Mouse (Mus musculus) liver, embryonic 16.5 days (tissue): Measurements from ENCODE around the gene Smim27. TPM values are rescaled to one million over a fixed set of nuclear protein-coding genes. Genes with fewer than 3 reads are reported as not detected.
A peak's percentile ranks its signal among the peaks of the same experiment; 100 is the strongest.

ENCODE experiments used
- ATAC-seq: fragments of 200-750 bp; cut with Nextera tagmentation; 2 replicates; pipeline ENCODE4 v1.8.0; 2017; ENCODE audit warnings: low read depth, mild to moderate bottlenecking, moderate number of reproducible peaks, moderate library complexity
- H3K27ac ChIP-seq: fragments of 300-500 bp; sonication (generic); 2 replicates; pipeline ENCODE4 v1.5.1; 2014; ENCODE audit warnings: mild to moderate bottlenecking, low read length
- H3K27me3 ChIP-seq: fragments of 300-500 bp; sonication (generic); 2 replicates; pipeline ENCODE4 v1.6.1; 2014; ENCODE audit warnings: low read depth, low read length, mixed read lengths; ENCODE audit not compliant: control insufficient read depth, insufficient read depth
- H3K36me3 ChIP-seq: fragments of 300-500 bp; sonication (generic); 2 replicates; pipeline ENCODE4 v1.6.1; 2014; ENCODE audit warnings: mild to moderate bottlenecking; ENCODE audit not compliant: control insufficient read depth, insufficient read depth
- H3K4me1 ChIP-seq: fragments of 300-500 bp; sonication (generic); 2 replicates; pipeline ENCODE4 v1.6.1; 2014; ENCODE audit warnings: low read depth, low read length, mixed read lengths; ENCODE audit not compliant: control insufficient read depth
- H3K4me2 ChIP-seq: fragments of 300-500 bp; sonication (generic); 2 replicates; pipeline ENCODE4 v1.6.1; 2014; ENCODE audit warnings: low read depth, low read length, mixed read lengths
- H3K4me3 ChIP-seq: fragments of 300-500 bp; sonication (generic); 2 replicates; pipeline ENCODE4 v1.5.1; 2014; ENCODE audit warnings: low read depth, mild to moderate bottlenecking, low read length
- H3K9ac ChIP-seq: fragments of 300-500 bp; sonication (generic); 2 replicates; pipeline ENCODE4 v1.6.1; 2014; ENCODE audit warnings: low read depth, low read length
- H3K9me3 ChIP-seq: fragments of 300-500 bp; sonication (generic); replicated peaks from 2 replicates; pipeline ENCODE4 v1.6.1; 2016; ENCODE audit warnings: low read length; ENCODE audit not compliant: control insufficient read depth
- WGBS: fragments of 180-500 bp; shearing (Covaris S2); extraction: QIAGEN DNeasy Blood & Tissue Kit; methylation state at CpG from one replicate; pipeline ENCODE4 v1.1.7; 2014; ENCODE audit not compliant: insufficient replicate concordance; 5-methylcytosine and 5-hydroxymethylcytosine counted together
- polyA plus RNA-seq: library from polyadenylated mRNA; unstranded; fragments of >200 nt; fragmentation: Nextera tagmentation; extraction: Ambion mirVana; gene quantifications from 2 replicates; pipeline ENCODE4 v1.2.1, GENCODE M21; 2015

Gene Smim27
- polyA plus RNA-seq, 1 experiment from 2014 or later, result 13.7 TPM

GRCm38 (mm10) chr4:40233062-40233664 is 36.2 kb upstream of the Smim27 start:
- Histone ChIP-seq H3K9me3 (no peaks in the 10 kb centered on the region), H3K4me1 (no peaks in the 10 kb centered on the region), H3K4me2 (no peak overlapping the region), H3K9ac (no peak overlapping the region), H3K27me3 (no peaks in the 10 kb centered on the region), H3K36me3 (no peaks in the 10 kb centered on the region; the same call in 1 of the 2 replicates), H3K27ac (no peak overlapping the region), H3K4me3 (no peak overlapping the region)
- ATAC-seq, result no peak
- 64% methylated on average over 7 of the region's 7 CpGs for WGBS

GRCm38 (mm10) chr4:40234256-40234655 is 35.1 kb upstream of the Smim27 start:
- no peaks in the 10 kb centered on the region for H3K9me3 ChIP-seq
- peaks cover 6% of the 10 kb centered on the region; the same call in 1 of the 2 replicates for H3K4me1 ChIP-seq
- ATAC-seq, result no peak
- H3K27ac ChIP-seq, result no peak overlapping the region
- no peak overlapping the region for H3K4me2 ChIP-seq
- H3K4me3 ChIP-seq, result no peak overlapping the region
- H3K36me3 ChIP-seq, result no peaks in the 10 kb centered on the region; the same call in 1 of the 2 replicates
- 70% methylated on average over 6 of the region's 6 CpGs for WGBS
- H3K9ac ChIP-seq, result no peak overlapping the region
- no peaks in the 10 kb centered on the region for H3K27me3 ChIP-seq

GRCm38 (mm10) chr4:40236829-40237228 is 32.5 kb upstream of the Smim27 start:
- H3K9ac ChIP-seq, result no peak overlapping the region
- 67% methylated on average over 4 of the region's 4 CpGs for WGBS
- no peaks in the 10 kb centered on the region; the same call in 1 of the 2 replicates for H3K36me3 ChIP-seq
- H3K27ac ChIP-seq, result no peak overlapping the region
- ATAC-seq, result no peak
- no peaks in the 10 kb centered on the region for H3K9me3 ChIP-seq
- H3K4me2 ChIP-seq, result no peak overlapping the region
- H3K4me3 ChIP-seq, result no peak overlapping the region
- H3K27me3 ChIP-seq, result no peaks in the 10 kb centered on the region
- peaks cover 6% of the 10 kb centered on the region; the same call in 1 of the 2 replicates for H3K4me1 ChIP-seq

GRCm38 (mm10) chr4:40238483-40239408 is 30.6 kb upstream of the Smim27 start:
- peak; percentile 63 for ATAC-seq
- Histone ChIP-seq H3K27ac (peak overlapping the region; percentile 46; the same call in 1 of the 2 replicates), H3K9ac (peak overlapping the region; percentile 48), H3K9me3 (no peaks in the 10 kb centered on the region), H3K4me1 (peaks cover 6% of the 10 kb centered on the region; the same call in 1 of the 2 replicates), H3K4me3 (peak overlapping the region; percentile 68), H3K27me3 (no peaks in the 10 kb centered on the region), H3K36me3 (no peaks in the 10 kb centered on the region; the same call in 1 of the 2 replicates), H3K4me2 (peak overlapping the region; percentile 72)
- 1% methylated on average over 17 of the region's 17 CpGs for WGBS

- Histone ChIP-seq H3K36me3 (no peaks in the 10 kb centered on the region; the same call in 1 of the 2 replicates), H3K9ac (peak within 1 kb of the TSS; percentile 48), H3K27ac (peak within 1 kb of the TSS; percentile 46; the same call in 1 of the 2 replicates), H3K4me3 (peak within 1 kb of the TSS; percentile 68), H3K4me2 (peak within 1 kb of the TSS; percentile 72), H3K27me3 (no peaks in the 10 kb centered on the region), H3K4me1 (peaks cover 6% of the 10 kb centered on the region; the same call in 1 of the 2 replicates), H3K9me3 (no peaks in the 10 kb centered on the region)
- WGBS, result under 1% methylated on average over 35 of the region's 35 CpGs
- ATAC-seq, result peak; percentile 66
These were observed 29.7 kb upstream of the Smim27 start, which contains the start of gene Ddx58 for GRCm38 (mm10) chr4:40239409-40240271. TSS of gene Ddx58 (minus strand) at chr4:40239828.

GRCm38 (mm10) chr4:40240272-40240744 is 29.1 kb upstream of the Smim27 start:
- Histone ChIP-seq H3K27ac (peak overlapping the region; percentile 13; the same call in 1 of the 2 replicates), H3K4me2 (peak overlapping the region; percentile 72), H3K4me1 (peaks cover 6% of the 10 kb centered on the region; the same call in 1 of the 2 replicates), H3K27me3 (no peaks in the 10 kb centered on the region), H3K9me3 (no peaks in the 10 kb centered on the region), H3K9ac (peak overlapping the region; percentile 48), H3K4me3 (peak overlapping the region; percentile 68), H3K36me3 (no peaks in the 10 kb centered on the region)
- WGBS, result 39% methylated on average over 5 of the region's 5 CpGs
- peak; percentile 30 for ATAC-seq

- no peaks in the 10 kb centered on the region for H3K36me3 ChIP-seq
- H3K4me3 ChIP-seq, result no peak overlapping the region
- H3K4me1 ChIP-seq, result peaks cover 6% of the 10 kb centered on the region; the same call in 1 of the 2 replicates
- no peak overlapping the region for H3K4me2 ChIP-seq
- H3K27me3 ChIP-seq, result no peaks in the 10 kb centered on the region
- 47% methylated on average over 6 of the region's 6 CpGs for WGBS
- H3K27ac ChIP-seq, result no peak overlapping the region
- ATAC-seq, result no peak
- H3K9ac ChIP-seq, result no peak overlapping the region
- no peaks in the 10 kb centered on the region for H3K9me3 ChIP-seq
These were observed 27.5 kb upstream of the Smim27 start for GRCm38 (mm10) chr4:40241928-40242327.

- 69% methylated on average over 4 of the region's 4 CpGs for WGBS
- Histone ChIP-seq H3K4me3 (no peak overlapping the region), H3K9me3 (no peaks in the 10 kb centered on the region), H3K4me2 (no peak overlapping the region), H3K36me3 (no peaks in the 10 kb centered on the region), H3K27me3 (no peaks in the 10 kb centered on the region), H3K4me1 (peaks cover 6% of the 10 kb centered on the region; the same call in 1 of the 2 replicates), H3K9ac (no peak overlapping the region), H3K27ac (no peak overlapping the region)
- ATAC-seq, result no peak
These were observed 26.4 kb upstream of the Smim27 start for GRCm38 (mm10) chr4:40243006-40243405.
